Mouse (Mus musculus) activated CD4-positive, CD25-positive, alpha-beta regulatory T cell, adult 9 weeks (primary cell): ENCODE measurements around the gene Trim45. TPM values are rescaled to one million over a fixed set of nuclear protein-coding genes. Genes with fewer than 3 reads are reported as not detected.

ENCODE experiments used
- polyA plus RNA-seq: library from polyadenylated mRNA; unstranded; fragments of 100-300 nt; shearing (Covaris generic); gene quantifications from one replicate; pipeline ENCODE4 v1.2.1, GENCODE M21; 2017

Gene Trim45
- polyA plus RNA-seq: 1.5 TPM

GRCm38 (mm10) chr3:100921825-100922505 is at the start of gene Trim45:
Trim45 (plus strand) TSS chr3:100922202.

DNA sequence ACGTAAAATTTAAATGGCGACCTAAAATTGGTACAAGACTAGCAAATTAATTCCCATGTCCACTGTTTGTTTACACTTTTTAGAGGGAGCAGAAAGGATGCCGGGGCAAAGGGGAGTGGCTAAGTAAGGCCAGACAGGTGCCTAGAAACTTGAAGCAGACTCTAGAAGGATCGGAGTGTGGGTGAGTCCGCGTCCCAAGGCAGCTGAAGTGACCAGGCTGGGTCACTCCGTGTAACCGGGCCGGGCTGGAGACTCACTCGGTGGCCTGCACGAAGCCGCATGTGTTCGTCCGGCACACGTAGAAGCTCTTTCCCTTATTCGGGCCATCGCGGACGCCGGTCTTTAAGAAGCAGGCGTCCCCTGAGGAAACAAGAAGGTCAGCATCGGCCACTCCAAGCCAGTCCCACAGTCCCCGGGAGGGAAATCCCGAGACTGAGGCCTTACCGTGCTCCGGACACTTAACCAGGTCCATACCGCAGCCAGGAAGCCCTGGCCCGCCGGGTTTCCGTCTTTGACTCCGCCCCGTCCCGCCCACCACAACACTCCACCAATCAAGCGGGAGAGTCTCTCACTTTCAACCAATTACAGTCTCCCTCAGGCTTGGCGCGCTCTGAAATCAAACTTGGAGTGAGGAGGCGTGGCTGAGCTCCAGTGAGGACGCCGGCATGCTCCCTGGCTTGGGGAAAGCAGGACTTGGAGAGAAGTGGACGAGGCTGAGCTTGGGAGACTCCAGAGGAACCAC is 47.3 kb downstream of the Trim45 start, which contains the start of gene Ttf2:
Gene Ttf2 (minus strand): TSS at position 488 of the 742 bp plus-strand sequence.

Other genes with a start within 250 kb of the Trim45 start
- gene Man1a2, start 236.7 kb upstream of the Trim45 start, polyA plus RNA-seq: 41.1 TPM
- not detected for gene Vtcn1, start 96.7 kb upstream of the Trim45 start, polyA plus RNA-seq
- 17.8 TPM for gene Ttf2, start 47.5 kb downstream of the Trim45 start, polyA plus RNA-seq
- gene Cd101, start 107.4 kb downstream of the Trim45 start, polyA plus RNA-seq: 34.2 TPM
- gene Ptgfrn, start 188.1 kb downstream of the Trim45 start, polyA plus RNA-seq: 0.45 TPM